Mouse (Mus musculus): ENCODE data around the gene C030005K15Rik. TPM values are rescaled to one million over a fixed set of nuclear protein-coding genes. Genes with fewer than 3 reads are reported as not detected.

C030005K15Rik gene
- polyA plus RNA-seq, 1 experiment, result not detected

GRCm38 (mm10) chr10:97682981-97683380 is 43.6 kb downstream of the C030005K15Rik start:
- no peaks in the 10 kb centered on the region for H3K36me3 ChIP-seq (ENCODE audit: control insufficient read depth, insufficient read depth, low read length, poor library complexity, severe bottlenecking)
- H3K4me3 ChIP-seq (ENCODE audit: low read depth, low read length), result no peak overlapping the region
- H3K27ac ChIP-seq (ENCODE audit: insufficient read depth, low read length), result no peak overlapping the region
- TF ChIP-seq POLR2A (IDR thresholded peaks at IDR 0.05; ENCODE audit: insufficient read depth, low read length) (no peak), CTCF (IDR thresholded peaks at IDR 0.05; ENCODE audit: low read depth, low read length) (no peak)
- no peaks in the 10 kb centered on the region for H3K27me3 ChIP-seq (ENCODE audit: control insufficient read depth, insufficient read depth, low read length, poor library complexity, severe bottlenecking)
- H3K9me3 ChIP-seq (replicated peaks; ENCODE audit: control insufficient read depth, insufficient read depth, low read length, poor library complexity, severe bottlenecking), result no peaks in the 10 kb centered on the region
- no peaks in the 10 kb centered on the region for H3K4me1 ChIP-seq (ENCODE audit: control insufficient read depth, insufficient read depth, low read length)
- H3K9ac ChIP-seq (ENCODE audit: low read depth, poor library complexity, severe bottlenecking), result no peak overlapping the region

Other genes starting within 250 kb of the C030005K15Rik start
- gene Dcn, start 247.1 kb downstream of the C030005K15Rik start, polyA plus RNA-seq (2011; ENCODE audit: insufficient read depth, insufficient read length, low read depth, missing spikeins), result 1.5 and 2.0 TPM in 2 replicates
- gene Lum, start 161.6 kb downstream of the C030005K15Rik start, polyA plus RNA-seq (2011; ENCODE audit: insufficient read depth, insufficient read length, low read depth, missing spikeins), result 0.68 and 1.1 TPM in 2 replicates
- not detected in 2 replicates for gene Kera, start 119.9 kb downstream of the C030005K15Rik start, polyA plus RNA-seq (2011; ENCODE audit: insufficient read depth, insufficient read length, low read depth, missing spikeins)
- gene Epyc, start 82.7 kb downstream of the C030005K15Rik start, polyA plus RNA-seq (2011; ENCODE audit: insufficient read depth, insufficient read length, low read depth, missing spikeins), result not detected in 2 replicates
- gene Ccer1, start 33.7 kb downstream of the C030005K15Rik start, polyA plus RNA-seq (2011; ENCODE audit: insufficient read depth, insufficient read length, low read depth, missing spikeins), result not detected in 2 replicates

All from ES-Bruce4 (cell line).